Mouse (Mus musculus) gastrocnemius, postnatal 25 days (tissue): ENCODE measurements around the gene Cmtr2. TPM values are rescaled to one million over a fixed set of nuclear protein-coding genes. Genes with fewer than 3 reads are reported as not detected.

Source experiments
- DNase-seq: peaks from one replicate; pipeline ENCODE4 v3.0.0; 2022
- total RNA-seq, 2 experiments: library from RNA; stranded (reverse); gene quantifications; 1 replicate in 1 of 2; 2 replicates in 1 of 2; pipeline ENCODE4 v1.2.3; 2021

The Cmtr2 gene
- total RNA-seq, 2 experiments from 2014 or later: 2.3 to 2.7 TPM

DNA sequence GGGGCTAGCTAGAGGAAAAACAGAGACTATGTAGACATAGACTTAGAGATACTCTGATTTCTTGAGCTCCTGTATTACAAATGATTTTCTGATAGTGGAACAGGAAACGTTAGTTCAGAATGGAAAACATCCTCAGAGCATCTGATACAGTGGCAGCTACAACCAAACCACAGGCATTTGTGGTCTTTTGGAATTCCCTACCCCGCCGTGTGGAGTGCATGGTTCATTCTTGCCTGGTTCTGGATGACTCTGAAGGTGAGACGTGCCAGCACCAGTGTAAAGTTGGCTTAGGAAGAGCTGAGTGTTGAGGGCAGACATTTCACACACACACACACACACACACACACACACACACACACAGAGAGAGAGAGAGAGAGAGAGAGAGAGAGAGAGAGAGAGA, 38.5 kb downstream of the Cmtr2 start:
- DNase-seq: no peak

DNA sequence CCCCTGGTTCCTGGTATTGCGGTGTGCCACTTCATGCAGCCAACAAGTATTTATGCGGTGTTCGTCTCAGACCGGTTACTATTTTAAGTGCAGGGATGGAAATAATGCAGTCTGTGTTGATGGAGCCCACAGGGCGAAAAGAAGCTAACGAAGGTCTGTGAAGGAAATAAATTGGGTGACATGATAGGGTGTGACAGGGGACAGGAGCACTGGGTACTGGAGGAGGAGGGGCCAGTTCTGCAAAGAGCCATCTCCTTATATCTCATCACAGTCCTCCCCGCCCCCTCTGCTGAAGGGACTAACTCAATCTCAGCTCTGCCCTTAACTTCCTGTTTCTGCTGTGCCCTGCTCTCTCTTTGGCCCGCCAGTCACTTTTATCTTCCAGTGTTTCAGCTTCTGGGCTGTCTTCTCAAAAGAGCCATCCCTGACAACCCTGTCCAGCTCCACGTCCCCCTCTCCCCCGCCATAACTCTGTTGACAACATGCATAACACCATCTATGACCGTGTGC, 50.4 kb downstream of the Cmtr2 start:
- no peak for DNase-seq

DNA sequence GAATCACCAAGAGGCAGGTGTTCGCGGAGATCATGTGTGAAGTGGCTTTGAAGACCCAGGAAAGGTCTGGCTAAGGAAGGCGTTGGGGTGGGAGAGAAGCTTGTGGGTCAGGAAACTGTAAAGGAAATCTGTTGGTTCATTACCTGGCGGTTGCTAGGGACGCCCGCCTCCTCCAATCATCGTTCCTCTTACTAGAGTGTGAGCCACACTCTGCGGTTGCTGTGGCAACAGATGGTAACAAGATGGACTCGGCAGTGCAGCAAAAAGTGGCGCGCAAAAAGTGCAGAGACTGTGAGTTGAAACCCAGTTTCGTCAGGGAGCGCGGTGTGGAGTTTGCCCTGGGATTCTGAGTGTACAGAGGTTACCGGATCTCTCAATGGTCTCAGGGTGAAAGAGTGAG, 51.3 kb downstream of the Cmtr2 start, which contains the start of gene Hydin:
Hydin (plus strand) TSS at position 237 of the 400 bp plus-strand sequence.
- DNase-seq: no peak

DNA sequence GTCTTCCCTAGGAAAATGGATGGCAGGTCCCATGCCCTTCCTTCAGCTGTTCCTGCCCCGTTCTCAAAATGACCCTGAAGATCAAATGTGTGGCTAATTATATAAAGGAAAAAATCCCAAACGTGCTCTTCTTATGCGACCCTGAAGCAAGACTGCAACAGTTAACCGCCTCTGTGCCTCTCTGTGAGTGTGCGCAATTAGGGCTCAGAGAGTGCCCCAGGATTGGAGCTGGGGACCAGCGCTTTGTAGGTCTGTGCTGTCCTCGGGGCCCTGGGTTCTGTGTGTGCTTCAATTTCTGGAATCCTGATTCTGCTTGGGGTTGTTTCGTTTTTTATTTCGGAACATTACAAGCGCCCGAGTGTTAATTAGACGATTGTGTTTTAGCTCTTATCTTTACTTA, 51.8 kb downstream of the Cmtr2 start:
- no peak for DNase-seq

DNA sequence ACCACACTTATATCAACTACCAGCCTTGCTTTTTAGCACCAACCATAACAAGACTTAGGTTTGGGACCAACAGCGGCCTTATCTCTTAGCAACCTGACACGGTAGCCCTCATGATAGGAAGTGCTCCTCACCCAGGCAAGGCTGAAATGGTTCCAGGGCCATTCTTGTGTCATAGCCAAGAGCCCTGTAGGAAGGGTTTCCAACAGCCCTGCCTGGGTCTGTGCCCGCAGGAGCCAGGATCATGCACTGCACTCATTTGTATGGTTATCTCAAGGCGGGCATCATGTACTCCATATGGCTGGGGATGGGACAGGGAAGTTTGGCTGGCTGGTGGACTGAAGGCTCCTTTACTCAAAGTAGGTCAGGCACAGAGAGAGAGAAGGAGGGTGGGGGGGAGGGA, 55.2 kb downstream of the Cmtr2 start:
- no peak for DNase-seq

DNA sequence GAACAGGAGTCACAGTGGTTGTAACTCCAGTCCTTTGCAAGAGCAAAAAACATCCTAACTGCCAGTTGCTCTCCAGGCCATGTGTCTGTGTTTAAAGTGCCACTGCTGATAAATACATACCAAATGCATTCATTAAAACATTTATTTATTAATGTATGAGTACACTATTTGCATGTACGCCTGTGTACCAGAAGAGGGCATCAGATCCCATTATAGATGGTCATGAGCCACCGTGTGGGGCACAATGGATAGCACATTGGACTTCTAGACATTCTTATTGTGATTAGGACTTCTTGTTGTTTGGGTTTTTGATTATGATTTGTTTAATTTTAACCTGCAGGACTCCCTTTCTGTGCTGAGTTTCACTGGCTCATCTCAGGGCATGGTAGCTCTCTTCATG, 57.9 kb downstream of the Cmtr2 start:
- no peak for DNase-seq

Other genes starting within 250 kb of the Cmtr2 start
- not detected for gene Tat, start 225.2 kb upstream of the Cmtr2 start, total RNA-seq
- gene Chst4, start 175.9 kb upstream of the Cmtr2 start, total RNA-seq: not detected
- 1 to 10 TPM; 5.7 to 7.2 TPM for gene Zfp612, start 135.9 kb upstream of the Cmtr2 start, total RNA-seq
- gene Gm21964, start 114.5 kb upstream of the Cmtr2 start, total RNA-seq: not detected
- not detected for gene Gm17720, start 112.9 kb upstream of the Cmtr2 start, total RNA-seq
- gene Calb2, start 47.5 kb upstream of the Cmtr2 start, total RNA-seq: not detected
- gene Hydin, start 51.3 kb downstream of the Cmtr2 start, total RNA-seq: under 1 TPM; 0.05 to 0.10 TPM